Mouse (Mus musculus): ENCODE measurements around the gene Zscan26.

GRCm38 (mm10) chr13:21467336-21467735 is 13.8 kb upstream of the Zscan26 start:
- no peak for TF ChIP-seq CTCF (IDR thresholded peaks at IDR 0.05; ENCODE audit: low read depth, low read length)
- TF ChIP-seq TAL1 (conservative IDR thresholded peaks at IDR 0.05; ENCODE audit: low read depth, low read length): no peak
- no peak for TF ChIP-seq GATA1 (IDR thresholded peaks at IDR 0.05; ENCODE audit: borderline replicate concordance, low read length)
- TF ChIP-seq POLR2AphosphoS5 (IDR thresholded peaks at IDR 0.05; ENCODE audit: insufficient replicate concordance, low read depth, low read length): no peak

Measured in G1E (cell line).